Mouse (Mus musculus) left cerebral cortex, postnatal 25 days (tissue): ENCODE measurements around the gene Dek. TPM values are rescaled to one million over a fixed set of nuclear protein-coding genes. Genes with fewer than 3 reads are reported as not detected.

Experiments
- DNase-seq, 2 experiments: peaks; one replicate each; pipeline ENCODE4 v3.0.0; 2022; ENCODE audit warnings: low spot score in 2 of 2, mixed read lengths in 1 of 2
- intact Hi-C: fragments of 180-260 bp; cut with DNase I; formaldehyde crosslinking; loops from one replicate; pipeline ENCODE4 v1.15.1; 2025
- total RNA-seq, 2 experiments: library from RNA; stranded (reverse); gene quantifications; 2 replicates each; pipeline ENCODE4 v1.2.3; 2021

The Dek gene
- total RNA-seq, 2 experiments from 2014 or later = 47.7 to 48.5 TPM

DNA sequence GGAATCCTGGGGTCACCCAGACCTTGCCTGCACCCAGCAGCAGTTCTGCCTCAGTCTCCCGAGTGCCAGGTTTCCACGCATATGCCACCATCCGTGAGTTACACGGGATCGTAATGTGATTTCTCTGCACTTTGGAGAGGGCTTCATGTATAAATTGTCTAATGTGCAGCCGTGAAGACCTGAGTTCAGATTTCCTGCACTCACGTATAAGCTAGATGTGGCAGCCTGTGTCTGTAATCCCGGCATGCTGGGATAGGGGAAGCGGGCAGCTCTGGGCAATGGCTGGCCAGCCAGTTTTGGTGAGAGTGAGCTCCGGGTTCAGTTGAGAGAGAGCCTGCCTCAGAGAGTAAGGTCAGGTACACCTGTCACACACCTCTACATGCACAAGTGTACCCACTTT, 39.5 kb downstream of the Dek start:
- intact Hi-C loops = no loop called here
- DNase-seq = no peak

DNA sequence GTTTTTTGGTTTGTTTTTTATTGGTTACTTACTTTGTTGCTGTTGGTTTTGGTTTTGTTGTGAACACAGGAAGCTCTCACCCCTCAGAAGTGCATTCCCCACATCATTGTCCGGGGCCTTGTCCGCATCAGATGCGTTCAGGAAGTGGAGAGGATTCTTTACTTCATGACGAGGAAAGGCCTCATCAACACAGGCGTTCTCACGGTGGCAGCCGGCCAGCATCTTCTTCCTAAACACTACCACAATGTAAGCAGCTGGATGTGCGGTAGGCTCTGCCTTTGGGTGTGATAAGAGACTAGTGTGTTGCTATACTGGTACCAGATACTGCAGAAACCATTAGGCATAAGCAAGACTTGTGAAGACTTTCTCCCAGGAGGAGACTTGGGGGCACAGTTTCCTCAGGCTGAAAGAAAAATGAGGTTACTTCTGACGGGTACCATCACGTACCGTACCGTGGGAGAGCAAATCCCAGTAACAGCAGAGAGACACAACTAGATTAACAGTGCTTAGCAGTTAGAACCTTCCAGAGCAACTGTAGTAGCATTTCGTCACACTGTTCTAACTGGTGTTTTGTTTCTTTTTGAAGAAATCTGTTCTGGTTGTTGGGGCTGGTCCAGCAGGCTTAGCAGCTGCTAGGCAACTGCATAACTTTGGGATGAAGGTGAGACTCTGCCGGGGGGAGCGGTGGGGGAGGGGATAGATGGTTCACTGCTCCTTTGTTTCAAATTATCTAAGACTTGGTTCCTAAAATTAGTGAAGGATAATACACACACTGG, 41.8 kb downstream of the Dek start:
- no peak for DNase-seq
- intact Hi-C loops = no loop called here

DNA sequence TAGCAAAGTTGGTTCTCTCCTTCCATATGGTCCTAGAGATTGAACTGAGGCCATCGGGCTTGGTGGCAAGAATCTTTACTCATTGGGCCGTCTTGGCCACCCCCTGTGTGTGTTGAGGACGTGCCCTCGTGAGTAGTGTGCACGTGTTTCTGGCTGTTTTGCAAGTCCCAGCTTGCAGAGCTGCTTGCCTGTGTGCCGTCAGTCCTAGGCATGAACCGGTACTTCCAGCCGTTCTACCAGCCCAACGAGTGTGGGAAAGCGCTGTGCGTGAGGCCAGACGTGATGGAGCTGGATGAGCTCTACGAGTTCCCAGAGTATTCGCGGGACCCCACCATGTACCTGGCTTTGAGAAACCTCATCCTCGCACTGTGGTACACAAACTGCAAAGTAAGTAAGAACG, 43.2 kb downstream of the Dek start:
- intact Hi-C loops = no loop called here
- DNase-seq = no peak

DNA sequence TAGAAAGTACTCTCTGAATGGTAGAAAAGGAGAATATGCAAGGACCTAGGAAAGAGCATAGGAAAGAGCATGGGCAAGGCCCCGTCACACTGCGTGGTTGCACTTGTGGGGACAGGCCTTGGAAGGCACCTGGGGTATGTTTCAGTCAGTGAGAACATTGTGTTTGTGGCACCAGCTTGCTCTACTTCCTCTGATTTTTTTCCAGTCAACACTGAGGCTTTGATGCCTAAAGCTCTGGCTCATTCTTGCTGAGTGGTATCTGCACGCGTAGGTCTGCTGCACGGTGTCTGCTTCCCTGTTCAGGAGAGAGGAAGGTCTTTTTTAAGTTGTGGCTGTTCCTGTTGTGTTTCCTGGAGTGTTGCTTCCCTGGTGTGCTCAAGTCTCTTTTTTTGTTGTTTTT, 49.2 kb downstream of the Dek start:
- intact Hi-C loops = no loop called here
- DNase-seq = no peak

DNA sequence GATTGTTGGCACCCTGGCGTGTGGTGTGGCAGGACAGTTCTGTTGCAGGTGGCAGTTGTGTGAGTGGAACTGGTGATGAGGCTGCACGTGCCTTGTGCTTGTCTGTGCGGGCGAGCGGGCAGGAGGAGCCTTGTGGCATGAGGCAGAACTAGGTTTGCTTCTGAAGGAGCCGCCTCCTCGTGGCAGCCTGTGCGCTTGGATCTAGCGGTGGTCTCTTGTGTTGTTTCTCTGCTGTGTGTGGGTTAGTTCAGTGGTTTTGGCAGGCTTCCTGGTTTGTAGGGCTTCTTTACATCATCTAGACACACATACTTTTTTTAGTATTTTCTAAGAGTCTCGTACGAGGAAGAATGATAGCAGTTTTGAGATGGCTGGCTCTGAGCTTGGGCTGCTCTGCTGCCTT, 49.9 kb downstream of the Dek start:
- intact Hi-C loops = no loop called here
- peak; percentile 60 to 93 for DNase-seq

DNA sequence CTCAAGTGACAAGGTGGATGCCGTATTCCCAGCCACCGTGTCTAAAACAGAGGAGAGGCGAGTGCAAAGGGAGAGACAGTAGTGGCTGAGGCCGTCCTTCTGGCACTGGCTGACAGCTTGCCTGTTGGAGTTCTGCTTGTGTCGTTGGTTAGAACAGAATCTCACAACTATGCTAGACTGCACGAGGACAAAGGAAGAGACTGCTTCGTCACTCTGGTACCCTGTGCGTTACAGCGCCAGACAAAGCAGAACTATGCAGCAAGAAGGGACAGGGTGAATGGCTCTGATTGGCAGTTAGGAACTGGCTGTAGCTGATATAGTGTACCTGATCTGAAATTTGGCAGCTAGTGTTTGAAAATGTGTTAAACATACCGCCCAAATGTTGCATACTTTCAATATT, 52.0 kb downstream of the Dek start:
- intact Hi-C loops = no loop called here
- no peak for DNase-seq

DNA sequence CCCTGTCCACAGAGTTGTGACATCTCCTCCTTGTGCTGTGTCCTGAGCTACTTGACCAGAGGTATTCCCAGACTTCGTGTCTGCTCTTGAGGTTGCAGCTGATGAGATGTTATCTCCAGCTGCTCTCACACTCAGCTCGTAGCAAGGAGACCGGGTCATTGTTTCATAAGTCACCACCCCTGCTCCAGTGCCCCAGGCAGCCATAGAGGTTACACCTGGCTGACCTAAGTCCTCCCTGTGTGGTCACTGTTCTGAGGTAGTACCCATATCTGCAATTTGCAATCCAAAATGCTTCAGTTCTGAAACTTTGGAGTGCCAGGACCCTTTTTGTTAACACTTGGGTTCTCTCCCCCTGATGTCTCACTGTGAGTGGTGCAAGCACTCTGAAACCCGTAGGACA, 56.0 kb downstream of the Dek start:
- intact Hi-C loops = no loop called here
- DNase-seq = no peak

DNA sequence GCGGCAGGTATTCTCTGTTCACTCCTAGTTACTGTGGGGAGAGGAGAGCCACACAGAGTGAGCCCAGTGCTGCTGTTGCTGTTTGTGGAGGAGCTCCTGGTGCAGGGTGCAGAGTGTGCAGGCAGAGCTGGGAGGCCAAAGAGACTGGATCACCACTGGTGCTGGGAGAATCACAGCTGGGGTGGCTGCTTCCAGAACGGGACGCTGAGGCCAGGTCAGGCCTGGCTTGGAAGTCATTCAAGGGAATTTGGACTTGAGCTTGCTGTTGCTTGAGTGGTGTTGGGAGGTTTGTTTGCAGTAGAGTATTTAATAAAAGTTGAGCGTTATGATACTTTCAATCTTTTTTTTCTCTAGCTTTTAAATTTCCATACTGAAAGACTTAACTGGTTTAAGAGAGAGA, 58.0 kb downstream of the Dek start:
- no peak for DNase-seq
- intact Hi-C loops = no loop called here

DNA sequence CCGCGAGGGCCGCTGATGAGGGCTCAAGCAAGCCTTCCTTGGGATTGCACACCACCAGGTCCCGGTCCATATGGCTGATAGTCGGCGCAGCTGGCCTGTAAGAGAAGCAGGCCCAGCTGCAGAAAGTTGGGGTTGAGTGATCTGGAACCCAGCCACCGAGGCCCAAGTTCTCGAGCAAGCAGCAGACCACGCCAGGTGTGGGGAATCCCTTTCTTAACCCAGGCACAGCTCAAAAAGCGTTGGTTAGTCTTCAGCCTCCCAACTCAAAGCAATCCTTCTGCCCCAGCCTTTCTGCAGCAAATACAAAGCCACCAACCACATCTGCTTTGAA, 61.4 kb downstream of the Dek start, which contains the start of gene Tpmt:
TSS of gene Tpmt (minus strand) at position 121 of the 331 bp plus-strand sequence.
- intact Hi-C loops = no loop called here
- DNase-seq = no peak

DNA sequence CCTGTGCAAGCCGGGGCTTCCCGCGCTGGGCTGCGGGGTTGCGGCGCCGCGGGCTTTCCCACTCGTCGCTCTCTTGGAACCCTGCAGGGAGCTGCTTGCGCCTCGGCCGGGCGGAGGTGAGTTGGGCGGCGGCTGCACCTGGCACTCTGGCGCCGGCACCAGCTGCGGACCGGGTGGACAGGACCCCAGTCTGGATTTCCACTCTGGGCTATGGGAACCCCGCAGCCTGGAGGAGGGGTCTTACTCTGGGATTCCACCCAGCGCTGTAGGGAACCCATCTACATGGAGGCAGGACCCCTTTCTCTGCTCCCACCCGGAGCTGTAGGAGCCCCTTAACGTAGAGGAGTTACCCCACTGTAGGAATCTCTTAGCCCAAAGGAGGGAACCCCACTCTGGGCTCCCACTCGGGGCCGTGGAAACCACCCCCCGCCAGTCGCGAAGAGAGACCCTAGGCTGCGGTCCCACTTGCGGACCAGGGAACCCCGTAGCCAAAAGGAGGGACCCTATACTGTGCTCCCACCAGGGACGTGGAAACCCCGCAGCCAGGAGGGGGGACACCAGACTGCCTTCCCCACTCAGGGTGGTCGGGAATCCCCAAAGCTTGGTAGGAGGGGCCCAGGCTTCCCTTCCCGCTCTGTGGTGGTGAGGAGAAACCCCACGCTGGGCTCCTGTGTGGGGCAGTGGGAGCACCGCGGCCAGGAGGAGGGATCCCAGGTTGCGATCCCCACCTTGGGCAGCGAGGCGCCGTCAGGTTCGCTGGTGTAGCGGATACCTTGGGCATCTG, 62.0 kb downstream of the Dek start:
- DNase-seq = no peak
- intact Hi-C loops = no loop called here

DNA sequence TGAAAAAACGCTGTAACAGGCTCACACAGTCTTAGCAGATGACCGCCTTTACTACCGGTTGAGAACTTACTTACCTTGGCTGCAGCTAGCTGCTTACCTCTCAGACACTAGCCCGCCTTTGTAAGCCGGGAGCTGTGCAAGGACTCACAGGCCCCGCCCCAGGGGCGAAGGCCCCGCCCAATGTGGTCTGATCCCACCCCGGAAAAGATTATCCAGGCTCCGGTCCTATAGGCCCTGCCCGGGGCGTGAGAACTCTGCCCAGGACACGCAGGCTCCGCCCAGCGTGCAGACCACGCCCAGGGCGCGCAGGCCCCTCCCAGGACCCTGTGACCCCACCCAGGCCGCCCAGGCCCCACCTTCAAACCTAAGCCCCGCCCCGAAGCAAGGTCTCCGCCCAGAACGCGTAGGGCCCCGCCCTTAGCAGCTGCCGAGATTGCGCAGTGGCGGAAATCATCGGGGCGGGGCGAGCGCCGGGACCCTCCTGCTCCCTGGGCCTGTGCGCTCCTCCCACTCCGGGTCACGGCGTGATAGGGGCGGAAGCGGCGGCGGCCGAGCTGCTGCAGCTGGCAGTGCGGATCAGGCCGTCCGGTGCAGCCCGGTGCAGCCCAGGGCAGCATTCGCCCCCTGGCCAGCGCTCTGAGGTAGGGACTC, 62.8 kb downstream of the Dek start, which contains the start of gene Kdm1b:
TSS of gene Kdm1b (plus strand) at position 470 of the 651 bp plus-strand sequence.
- DNase-seq = peak; percentile 97 to 98
- intact Hi-C loops = no loop called here

DNA sequence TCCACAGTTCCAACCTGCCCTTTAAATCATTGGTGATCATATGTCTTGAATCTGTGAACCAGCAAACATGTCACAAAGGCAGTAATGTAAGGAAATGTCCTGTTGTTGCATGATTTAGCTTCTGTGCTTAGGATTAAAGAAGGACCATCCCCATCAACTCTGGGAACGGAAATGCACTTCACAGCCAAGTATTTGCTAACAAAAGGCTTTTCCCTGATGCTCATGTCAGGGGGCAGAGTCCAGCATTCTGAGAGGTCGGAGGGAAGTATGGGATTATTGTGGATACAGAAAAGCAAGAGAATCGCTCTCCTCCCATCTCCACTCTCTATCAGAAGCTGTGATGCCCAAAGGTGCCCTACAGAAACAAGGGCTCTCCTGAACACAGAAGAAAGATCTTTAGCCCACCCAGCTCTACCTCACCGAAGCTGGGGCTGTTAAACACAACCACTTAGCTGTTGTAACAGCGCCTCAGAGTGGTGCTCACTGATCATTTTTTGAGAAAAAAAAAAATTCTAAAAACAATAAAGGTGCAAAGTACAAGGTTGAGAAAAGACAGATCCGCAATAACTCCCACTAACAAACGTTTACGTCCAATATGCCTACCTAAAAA, 63.9 kb downstream of the Dek start:
- intact Hi-C loops = no loop called here
- DNase-seq = no peak

DNA sequence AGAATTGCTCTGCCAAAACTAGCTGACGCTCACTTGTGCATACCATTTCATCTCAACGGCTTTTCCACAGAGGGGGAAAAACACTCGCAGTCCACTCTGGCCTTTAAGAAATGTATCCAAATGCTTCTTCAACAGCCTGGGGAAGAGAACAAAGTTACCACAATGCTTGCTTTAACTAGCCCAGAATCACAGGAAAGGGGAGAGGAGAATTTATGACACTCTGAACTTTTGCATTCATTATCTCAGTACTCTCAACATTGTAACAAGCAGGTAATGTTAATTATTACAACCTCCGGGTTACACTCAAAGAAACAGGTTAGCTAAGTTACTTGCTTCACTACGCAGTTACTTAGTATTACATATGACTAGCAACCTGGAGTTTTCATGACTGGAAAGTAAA, 65.9 kb downstream of the Dek start:
- intact Hi-C loops = no loop called here
- no peak for DNase-seq

DNA sequence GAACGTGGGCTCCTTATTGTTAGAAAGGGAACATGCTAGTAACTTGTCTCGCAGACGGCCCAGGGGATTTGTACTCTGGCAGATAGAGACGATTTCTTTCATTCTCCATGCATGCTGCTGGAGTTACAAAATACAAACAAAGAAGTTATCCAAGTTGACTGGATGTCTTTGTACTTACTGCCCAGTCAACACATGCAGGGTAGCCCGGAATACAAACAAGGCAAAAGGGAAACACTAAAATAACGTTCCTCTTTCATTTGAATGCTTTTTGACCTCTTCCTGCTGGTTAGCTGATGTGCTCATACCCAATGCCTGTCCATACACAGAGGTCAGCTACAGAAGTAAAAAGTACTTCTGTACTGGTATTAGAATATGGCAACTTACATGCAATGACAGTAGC, 68.1 kb downstream of the Dek start:
- intact Hi-C loops = no loop called here
- no peak for DNase-seq

Other genes starting within 250 kb of the Dek start
- 10 to 100 TPM; 17.7 to 18.1 TPM for gene Kif13a, start 176.3 kb downstream of the Dek start, total RNA-seq
- 10 to 100 TPM; 17.2 to 18.8 TPM for gene Nhlrc1, start 91.4 kb downstream of the Dek start, total RNA-seq
- 1 to 10 TPM; 5.7 to 8.7 TPM for gene Kdm1b, start 62.7 kb downstream of the Dek start, total RNA-seq
- gene Tpmt, start 61.5 kb downstream of the Dek start, total RNA-seq = 10 to 100 TPM in 1 of 2 experiments, 1 to 10 TPM in 1; 7.3 to 10.4 TPM
- 10 to 100 TPM; 19.1 to 21.0 TPM for gene Rnf144b, start 16.5 kb upstream of the Dek start, total RNA-seq